Mouse (Mus musculus): ENCODE results near the gene Asic5.
A peak's percentile ranks its signal among the peaks of the same experiment; 100 is the strongest.

DNA sequence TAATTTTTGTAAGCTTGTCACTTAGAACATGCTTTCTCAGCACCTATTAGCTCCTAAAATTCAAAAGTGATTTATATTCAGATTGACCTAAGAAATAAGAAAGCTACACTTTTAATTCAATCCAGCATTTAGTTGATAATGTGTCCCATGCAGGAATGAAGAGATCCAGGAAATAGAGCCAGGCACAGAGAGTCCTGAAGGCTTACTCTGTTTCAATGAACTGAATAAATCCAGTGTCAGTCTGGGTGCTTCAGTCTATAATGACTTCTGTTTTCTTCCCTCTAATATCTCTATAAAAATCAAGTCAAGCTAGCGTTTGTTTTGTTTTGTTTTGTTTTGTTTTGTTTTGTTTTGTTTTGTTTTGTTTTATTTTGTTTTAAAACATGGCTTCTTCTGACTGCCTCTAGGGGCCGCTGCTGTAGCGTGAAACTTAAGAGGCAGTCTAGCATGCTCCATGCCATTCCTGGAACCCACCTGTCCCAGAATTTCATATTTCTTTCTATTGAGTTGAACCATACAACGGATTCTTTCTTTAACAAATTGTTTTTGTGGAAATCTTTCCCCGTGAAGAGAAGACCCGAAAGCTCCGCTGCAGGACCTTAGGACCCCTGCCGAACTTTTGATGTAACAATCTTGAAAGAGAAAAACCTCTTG is 65.1 kb downstream of the Asic5 start:
- TF ChIP-seq CTCF (IDR thresholded peaks at IDR 0.05; ENCODE audit: control insufficient read depth, insufficient read depth, insufficient read length), result peak; percentile 12
- no peak for TF ChIP-seq MYOG (IDR thresholded peaks at IDR 0.05; ENCODE audit: control insufficient read depth, extremely low read depth, insufficient read length)
- TF ChIP-seq FOSL1 (IDR thresholded peaks at IDR 0.05; ENCODE audit: insufficient read depth, low read length, poor library complexity, severe bottlenecking), result no peak
- TF ChIP-seq MAX (IDR thresholded peaks at IDR 0.05), result no peak
